Mouse (Mus musculus) urinary bladder, adult 18-20 months (tissue): ENCODE data around the gene Capn8.
"Not testable (repeated sequence)": the region's sequence is repeated elsewhere in the genome, so short reads cannot be mapped to it uniquely, and the experiment has no call there.

Experiments used
- DNase-seq, 2 experiments: peaks; one replicate each; pipeline ENCODE4 v3.0.0; 2022; ENCODE audit warnings: low spot score in 2 of 2, mixed read lengths in 2 of 2

Gene Capn8

DNA sequence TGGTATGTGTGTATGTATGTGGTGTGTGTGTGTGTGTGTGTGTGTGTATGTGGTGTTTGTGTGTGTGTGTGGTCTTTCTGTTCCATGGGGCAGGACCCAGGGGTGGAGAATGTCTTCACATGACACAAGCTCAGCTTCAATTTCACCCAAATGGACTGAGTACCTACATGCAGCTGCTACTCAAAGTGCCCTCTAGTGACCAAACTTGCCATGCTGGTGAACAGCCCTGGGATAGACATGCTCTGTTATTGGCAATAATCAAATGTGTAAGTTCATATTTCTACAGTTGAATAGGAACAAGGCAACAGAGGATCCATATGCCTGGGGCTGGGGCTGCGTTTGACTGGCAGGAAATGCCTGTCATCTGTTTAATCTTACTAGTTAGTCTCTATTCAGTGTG, 50.7 kb downstream of the Capn8 start:
- DNase-seq = no peak

DNA sequence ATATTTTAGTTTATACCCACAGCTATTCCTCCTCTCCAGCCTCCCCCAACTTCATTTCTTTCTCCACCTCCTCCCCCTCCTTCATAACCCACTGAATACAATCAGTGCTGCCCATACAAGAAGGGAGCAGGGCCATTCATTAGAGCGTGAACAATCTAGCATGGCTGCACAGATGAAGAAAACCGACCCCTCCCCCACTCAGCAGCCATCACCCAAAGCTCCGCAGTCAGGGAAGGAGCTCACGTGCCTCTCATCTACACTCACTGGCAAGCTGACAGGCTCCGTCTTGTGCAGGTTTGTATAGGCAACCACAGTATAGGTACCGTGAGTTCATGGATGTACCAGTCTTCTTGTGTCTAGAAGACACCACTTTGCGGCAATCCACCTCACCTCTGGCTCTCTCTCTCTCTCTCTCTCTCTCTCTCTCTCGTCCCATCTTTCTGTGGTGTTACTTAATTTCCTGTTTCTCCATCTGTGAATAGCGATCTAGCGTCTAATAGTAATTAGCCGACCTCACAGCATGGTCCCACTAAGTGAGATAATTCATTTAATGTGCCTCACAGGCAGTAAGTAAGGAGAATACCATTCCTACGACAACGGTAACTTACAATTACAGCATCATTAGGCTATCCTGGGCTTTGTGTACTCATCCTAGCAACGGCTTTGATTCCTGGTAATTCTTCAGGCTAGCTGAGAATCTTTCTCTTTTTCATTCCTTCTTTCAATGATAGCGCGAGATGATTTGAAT, 53.6 kb downstream of the Capn8 start:
- DNase-seq = no peak

DNA sequence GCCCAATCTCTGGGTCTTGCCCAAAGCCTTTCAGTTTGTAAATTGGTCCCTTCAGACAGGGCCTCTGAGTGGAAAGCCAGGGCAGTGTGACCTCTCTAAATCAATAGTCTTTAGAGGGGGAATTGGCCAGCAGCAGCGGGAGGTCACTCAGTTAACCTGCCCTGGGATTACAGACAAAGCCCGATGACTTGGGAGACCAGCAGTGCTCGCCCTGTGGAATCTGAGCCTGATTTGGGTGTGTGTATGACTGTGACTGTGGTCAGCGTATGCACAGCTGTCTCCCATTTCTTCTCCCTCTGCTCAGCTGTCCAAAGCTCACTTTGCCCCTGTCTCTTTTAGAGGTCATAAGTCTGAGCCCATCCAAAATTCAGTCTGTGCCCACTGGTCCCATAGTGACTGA, 55.7 kb downstream of the Capn8 start:
- no peak for DNase-seq

DNA sequence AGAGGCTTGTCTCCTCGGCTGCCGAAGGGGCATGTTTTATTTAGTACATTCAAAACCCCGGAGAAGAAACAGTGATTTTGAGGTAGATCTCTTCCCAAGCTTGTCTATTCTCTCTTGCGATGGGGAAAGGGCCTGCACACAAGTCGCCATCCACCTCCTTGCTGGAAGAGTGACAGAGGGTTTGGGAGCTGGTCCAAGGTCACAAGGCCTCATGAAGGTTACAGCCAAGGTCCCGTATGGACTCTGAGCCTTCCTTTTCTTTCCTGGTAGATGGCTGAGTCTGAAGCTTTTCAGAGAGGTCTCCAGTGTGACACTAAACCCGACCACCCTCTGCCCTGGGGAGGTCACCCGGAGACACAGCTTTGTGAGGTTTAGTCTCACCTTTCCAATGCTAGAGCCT, 56.4 kb downstream of the Capn8 start:
- DNase-seq = no peak

DNA sequence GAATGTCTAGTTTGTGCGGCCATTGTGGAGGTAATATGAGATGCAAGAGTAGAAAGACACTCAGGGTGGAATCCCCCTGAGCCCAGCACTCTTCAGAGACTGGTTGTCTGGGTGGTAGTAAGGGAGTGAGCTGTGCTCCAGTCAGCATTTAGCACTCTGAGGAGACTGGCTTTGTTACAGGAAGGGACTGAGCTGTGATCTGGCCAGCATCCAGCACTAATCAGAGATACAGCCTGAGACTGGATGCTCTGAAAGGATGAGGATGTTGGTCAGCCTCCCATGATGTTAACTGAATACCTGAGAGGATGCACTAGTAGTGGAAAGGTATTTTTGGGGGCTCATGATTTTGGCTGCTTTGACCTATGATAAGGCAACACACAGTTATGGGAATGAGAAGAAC, 61.4 kb downstream of the Capn8 start:
- no peak for DNase-seq

DNA sequence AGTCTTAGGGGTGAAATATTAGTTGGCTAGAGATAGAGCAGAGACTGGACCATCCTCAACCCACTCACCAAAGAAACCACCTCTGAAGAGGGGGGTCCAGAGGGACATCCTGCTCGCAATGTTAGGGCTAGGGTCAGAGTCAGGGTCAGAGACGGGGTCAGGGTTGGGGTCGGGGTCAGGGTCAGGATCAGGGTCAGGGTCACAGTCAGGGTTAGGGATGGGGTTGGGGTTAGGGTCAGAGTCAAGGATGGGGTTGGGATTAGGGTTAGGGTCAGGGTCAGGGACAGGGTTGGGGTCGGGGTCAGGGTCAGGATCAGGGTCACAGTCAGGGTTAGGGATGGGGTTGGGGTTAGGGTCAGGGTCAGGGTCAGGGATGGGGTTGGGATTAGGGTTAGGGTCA, 64.4 kb downstream of the Capn8 start:
- DNase-seq = no peak

DNA sequence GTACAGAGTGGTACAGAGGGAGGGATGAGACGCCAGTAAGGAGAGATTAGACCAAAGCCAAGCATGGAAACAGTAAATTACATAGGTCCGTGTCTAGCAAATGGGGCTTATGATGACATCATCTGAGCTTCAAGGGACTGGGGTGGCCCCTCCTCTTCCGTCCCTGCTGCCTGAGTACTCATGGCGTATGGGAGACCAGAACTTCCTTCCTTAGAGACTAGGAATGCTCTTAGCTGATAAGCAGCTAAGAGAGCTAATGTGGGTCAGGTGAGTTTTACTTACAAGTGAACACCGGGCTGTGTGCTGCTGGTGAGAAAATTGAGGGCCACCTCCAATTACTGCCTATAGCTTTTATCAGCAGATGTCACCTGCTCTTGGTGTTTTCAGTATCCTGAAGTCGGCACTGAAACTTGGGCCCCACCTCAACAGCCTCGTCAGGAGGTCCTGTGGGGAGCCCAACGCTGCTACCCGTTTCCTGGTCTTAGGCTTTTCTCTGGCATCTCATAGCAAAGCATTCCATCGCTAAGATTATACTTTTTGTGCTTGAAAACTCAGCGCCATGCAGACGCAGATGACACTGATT, 69.0 kb downstream of the Capn8 start:
- no peak for DNase-seq

DNA sequence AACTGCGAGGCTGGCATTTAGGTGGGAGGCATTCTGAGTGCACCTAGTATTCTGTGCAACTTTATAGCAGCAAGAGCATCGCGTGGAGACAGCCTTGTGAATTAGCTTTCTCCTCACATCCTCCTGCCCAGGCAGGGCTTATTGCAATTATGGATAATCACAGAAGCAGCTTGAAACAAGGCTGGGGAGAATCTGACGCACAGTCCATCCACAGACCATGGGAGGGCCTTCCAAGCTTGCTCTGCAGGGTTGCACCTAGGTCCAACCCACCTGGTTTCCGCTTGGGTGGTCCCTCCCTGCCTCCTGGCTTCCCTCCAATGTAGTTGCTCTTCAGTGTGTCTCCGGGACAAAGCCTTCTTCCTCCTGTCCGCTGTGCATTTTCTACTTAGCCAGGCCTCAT, 74.2 kb downstream of the Capn8 start:
- no peak for DNase-seq

DNA sequence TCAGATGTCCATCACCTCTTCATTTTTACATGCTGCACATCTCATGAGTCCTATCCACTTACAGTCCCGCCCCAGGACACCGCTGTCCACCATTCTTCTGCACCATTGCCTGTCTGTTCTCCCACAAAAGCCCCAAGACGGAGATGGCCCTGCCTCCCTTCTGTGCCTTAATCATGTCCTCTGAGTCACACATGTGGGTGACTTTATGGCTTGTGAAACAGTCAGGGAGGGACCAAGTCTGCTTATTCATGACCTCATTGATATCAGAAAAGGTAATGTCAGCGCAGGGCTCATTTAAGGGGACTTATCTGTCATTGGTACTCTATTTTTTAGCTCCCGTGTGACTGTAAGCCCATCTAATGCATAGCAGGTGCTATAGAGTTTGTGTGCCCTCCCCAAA, 74.6 kb downstream of the Capn8 start:
- DNase-seq = no peak

DNA sequence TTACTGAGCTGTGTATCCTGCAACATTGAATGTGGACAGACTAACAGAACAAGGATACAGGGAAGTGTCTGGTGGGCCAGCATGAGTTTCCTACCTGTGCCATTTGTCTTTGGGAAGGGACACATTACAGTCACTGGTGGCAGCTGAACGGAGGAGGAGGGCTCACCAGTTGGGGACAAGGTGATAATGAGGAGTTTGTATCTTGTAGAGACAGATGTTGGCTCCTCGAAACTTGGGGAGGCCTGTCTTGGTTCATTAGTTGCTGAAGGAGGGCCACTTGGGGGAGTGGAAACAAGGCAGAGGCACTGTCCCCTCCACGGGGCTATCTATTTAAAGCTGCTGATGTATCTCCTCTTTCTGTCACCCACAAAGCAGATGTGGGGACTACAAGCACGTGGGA, 75.3 kb downstream of the Capn8 start:
- DNase-seq = no peak

DNA sequence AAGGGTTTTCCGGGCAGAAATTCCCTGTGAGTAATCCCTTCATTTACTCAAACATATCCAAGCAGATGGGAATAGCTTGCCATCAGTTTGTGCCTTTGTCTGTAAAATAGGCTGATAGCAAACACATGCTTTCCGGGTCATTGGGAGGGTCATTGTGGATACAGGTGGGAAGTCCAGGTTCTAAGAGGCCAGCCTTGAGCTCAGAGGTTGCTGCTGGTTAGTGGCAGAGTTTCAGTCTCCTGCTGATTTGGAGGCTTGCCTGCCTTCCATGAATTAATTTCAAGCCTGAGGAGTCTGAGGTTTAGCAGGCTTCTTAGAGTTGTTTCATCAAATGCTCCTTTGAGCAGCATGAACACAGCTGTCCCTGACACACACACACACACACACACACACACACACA, 78.0 kb downstream of the Capn8 start:
- DNase-seq = no peak

DNA sequence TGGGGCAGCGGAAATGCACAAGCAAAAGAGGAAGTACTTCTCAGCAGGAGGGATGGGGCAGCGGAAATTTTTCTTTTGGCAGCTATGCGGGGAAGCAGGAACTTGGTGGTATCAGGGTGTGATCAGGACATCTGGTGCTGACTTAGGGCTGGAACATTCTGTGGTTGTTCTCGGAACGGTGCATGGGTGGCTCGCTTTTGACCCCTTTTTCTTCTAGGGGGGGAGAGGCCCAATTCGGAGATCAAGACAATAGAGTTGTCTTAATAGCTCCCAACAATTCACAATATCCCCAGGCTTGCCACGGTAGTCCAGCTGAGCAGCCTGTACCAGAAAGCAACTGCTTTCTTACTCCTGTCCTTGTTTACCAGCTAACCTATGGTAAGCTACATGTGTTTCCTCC, 79.6 kb downstream of the Capn8 start:
- DNase-seq = not testable (repeated sequence)

DNA sequence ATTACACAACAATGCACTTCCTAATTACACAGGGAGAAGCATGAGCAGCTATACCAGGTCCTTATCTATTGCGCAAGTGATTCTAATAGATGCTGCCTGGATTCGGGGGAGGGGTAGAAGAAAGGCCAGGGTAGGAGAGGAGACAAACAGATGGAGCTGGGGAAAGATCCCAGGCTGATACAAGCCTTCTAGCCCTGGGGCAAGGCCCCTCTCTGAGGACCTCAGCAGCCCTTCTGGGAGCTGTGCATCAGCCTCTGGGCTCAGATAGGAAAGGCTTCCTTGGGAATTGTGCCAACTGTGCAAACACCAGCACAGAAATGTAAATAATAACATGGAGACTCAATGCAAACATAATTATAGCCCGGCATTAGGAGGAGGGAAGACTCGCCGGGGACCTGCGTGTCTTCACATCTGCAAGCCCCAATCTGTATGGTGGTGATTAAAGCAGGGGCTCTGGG, 80.4 kb downstream of the Capn8 start:
- no peak for DNase-seq

DNA sequence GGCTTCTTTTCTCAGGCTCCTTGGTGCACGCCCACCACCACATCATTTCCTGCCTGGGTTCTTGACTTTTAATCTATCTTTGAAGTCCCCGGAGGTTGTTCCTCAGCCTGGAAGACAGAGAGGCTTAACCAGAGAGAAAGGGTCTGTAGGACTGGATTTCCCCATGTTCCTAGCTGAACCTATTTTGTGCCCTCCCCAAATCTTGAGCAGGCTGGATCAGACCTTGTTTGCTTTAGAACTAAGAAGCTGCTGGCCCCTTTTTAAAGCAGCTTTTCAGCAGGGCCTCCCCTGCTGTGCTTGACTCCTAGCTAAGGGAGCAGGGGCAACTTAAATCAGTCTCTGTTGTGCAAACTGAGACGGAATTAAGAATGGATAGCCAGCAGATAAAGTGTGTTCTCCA, 82.0 kb downstream of the Capn8 start:
- DNase-seq = no peak

DNA sequence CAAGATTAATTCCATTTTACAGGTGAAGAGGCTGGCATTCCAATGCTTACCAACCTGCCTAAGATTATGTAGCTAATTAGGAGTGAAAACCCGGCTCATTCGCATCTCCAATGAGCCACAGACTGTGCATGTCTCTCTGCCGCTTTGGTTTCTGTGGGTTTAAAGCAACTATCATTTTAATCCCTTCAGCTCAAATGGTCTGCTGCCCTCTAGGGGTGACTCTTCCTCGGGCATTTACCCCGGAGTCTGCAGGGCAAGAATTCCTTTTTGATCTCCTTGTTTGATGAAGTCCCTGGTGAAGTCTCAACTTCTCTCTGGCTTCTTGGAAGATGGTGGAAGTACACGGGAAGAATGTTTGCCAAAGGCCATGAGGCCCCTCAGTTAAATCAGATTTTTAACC, 93.0 kb downstream of the Capn8 start:
- DNase-seq = peak; percentile 9 to 66

DNA sequence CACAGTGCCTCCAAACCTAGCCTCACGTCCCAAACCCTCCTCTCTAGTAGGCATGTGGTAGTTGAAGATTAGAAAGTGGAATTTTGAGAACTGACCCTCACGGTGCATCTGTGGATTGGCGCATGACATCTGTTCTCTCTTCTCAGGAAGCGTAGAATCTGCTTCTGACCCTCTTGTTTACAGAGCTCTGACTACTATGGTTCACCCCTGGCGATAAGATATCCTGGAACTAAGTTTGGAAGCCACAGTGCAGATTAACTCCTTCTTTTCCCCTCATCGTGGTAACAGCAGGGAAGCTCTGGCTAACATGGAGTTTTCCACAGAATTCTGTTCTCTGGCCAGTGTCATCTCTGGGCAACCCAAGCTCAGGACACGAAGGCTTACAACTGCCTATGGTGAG, 95.6 kb downstream of the Capn8 start:
- no peak for DNase-seq

DNA sequence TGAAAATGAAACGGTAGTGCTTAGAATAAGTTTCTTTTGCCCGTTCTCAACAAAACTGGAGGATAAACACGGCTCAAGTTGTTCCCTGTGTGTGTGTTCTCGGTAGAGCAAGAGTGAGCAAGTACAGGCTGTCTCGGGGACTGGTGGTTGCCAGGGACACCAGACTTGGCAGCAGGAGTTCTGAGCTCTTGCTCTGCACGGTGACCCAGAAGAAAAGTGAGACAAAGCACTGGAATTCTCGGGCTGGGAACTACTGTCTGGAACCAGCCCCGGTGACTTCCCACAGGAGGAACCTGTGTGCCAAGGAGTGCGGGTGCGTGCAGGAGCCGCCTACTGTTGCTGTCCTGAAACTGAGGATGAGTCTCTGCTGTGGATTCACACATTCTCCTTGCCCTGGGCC, 98.9 kb downstream of the Capn8 start:
- DNase-seq = no peak

DNA sequence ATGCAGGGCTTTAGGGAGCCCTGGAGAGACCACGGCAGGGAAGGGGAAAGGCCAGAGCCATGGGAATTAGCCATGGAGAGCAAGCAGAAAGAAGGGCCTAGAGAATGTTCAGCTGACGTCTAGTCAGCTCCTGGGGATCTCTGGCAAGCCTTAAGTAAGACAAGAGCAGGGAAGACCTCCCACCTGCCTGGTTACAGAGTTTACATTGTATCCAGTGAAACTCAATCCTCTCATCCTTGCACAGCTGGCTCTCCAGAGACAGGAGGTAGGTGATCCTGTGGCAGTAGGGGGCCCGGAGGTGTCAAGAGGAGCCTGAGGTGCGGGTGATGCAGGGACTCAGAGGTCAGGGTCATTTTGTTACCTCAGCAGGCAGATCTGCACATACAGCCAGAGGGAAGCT, 100.0 kb downstream of the Capn8 start:
- DNase-seq = no peak

DNA sequence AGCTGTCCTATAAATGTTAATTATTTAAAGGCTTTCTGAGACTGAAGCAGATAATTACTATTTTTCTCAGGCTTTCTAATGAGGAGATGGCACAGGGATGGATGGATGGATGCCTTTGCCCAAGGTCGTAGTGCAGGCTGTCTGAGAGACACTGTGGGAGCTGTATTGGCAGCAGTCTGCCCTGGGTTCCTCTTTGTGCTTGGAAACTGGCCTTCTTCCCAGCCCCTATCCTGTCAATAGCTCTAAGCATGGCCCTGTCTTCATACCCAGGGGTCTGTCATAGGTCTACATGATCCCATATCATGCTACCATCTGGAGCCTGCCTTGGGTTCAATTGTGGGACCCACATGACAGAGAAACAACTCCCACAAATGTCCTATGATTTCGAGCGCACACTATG, 102.5 kb downstream of the Capn8 start:
- no peak for DNase-seq

DNA sequence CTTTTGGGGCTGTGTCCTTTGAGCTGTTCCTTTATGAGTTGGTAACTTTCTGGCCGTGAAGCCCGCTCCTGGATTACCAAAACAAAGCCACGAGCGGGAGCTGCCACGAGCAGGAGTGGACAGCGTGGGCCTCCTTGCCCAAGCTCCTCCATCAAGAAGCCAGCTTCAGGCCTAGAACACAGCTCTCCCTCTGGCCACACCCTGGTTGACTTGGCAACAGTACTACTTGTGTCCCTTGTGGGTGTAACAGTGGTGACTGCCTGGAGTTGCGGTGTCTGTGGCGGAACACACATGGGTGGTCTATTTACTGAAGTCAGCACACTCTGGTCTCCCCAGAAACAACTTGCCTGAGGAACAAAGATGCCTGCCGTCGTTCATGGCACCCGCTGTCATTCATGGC, 104.9 kb downstream of the Capn8 start:
- no peak for DNase-seq

DNA sequence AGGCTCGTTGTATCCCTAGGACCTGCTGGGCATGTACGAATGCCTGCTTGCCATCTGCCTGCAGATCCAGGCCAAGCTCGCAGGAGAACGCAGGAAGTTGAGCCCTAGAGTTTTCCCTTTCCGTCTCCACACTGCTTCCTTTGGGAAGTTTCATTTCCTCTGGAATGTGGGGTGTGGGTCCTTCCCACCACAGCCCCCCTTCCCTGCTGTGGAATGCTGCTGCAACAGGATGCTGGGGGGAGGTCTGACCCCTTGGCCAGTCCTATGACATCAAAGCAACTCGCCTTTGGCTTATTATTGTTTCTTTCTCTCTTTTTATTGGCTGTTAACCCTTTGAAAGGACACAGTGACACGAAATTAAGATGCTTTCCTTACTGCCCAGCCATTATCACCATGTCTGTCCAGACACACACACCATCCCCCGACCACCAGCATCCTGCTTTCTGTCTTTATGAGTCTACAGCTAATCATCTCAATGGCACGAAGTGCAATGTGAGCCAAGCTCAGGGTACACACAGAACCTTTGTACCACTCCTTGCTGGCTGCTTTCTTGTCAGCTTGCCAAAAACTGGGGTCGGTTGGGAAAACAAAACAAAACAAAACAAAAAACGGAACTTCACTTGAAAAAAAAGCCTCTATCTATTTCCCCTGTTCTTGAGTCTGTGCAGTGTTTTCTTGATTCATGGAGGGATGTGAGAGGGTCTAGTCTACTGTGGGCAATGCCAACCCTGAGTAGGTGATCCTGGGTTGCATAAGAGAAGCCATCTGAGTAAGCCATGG, 105.9 kb downstream of the Capn8 start:
- DNase-seq = no peak

DNA sequence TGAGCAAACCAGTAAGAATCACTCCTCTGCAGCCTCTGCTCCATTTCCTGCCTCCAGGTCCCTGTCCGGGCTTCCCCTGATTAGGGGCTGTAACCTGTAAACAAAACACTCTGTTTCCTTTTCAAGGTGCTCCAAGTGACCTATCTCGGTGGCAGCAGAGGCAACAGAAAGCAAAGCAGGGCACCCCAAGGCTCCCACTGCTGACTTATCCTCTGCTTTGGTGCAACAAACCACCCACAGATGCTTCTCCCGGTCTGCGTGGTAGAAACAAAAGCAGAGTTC, 106.5 kb downstream of the Capn8 start:
- DNase-seq = no peak

DNA sequence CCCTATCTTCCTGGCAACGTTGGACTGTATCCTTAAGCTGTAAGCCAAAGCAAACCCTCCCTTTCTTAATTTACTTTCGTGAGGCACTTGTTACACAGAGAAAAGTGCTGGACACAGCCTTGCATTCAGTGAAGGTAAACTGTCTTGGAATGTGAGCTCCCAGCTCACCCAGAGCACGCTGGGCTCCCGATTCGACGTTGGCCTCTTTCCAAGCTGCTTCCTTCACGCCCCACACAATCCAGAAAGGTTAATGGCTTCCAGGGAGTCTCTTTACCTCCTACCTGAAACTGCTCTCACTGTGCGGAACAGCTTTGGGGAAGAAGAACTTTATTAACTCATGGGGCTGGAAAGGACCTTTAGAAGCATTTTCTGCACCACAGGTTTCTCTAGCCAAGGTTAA, 110.5 kb downstream of the Capn8 start:
- DNase-seq = no peak
